ENCODE assay signal across 8 mouse cellular contexts in genomic region chr2:90573640-90574526, GRCm38 (mm10). TPM values are rescaled to one million over a fixed set of nuclear protein-coding genes. Genes with fewer than 3 reads are reported as not detected.
DNase-seq lines count a peak whose midpoint lies in the region; ATAC-seq and TF ChIP-seq lines count a peak whose summit lies in the region.

No protein-coding gene starts in this region.

- no peak overlapping the region for H3K4me3 ChIP-seq in intestine, embryonic 15.5 days (replicated peaks)
- no peak overlapping the region for H3K4me3 ChIP-seq in midbrain, postnatal 0 days (ENCODE audit: low read depth, low read length)
- no peak overlapping the region for H3K4me3 ChIP-seq in forebrain, embryonic 15.5 days

- peak; percentile 36 to 55 for DNase-seq in adrenal gland, adult (ENCODE audit: inconsistent age in 2 of 2, low spot score in 1 of 2)
- no peak for DNase-seq in adrenal gland, postnatal 4 days (ENCODE audit: low spot score in 2 of 2)
- DNase-seq in right cerebral cortex, postnatal 14 days, result peak; percentile 28
- DNase-seq in right cerebral cortex, postnatal 25 days, result no peak
- DNase-seq in midbrain, postnatal 0 days (ENCODE audit: low spot score), result no peak

- ATAC-seq in intestine, embryonic 15.5 days, result peak; percentile 31
- ATAC-seq in midbrain, postnatal 0 days (ENCODE audit: low FRiP score), result no peak
- no peak for ATAC-seq in forebrain, embryonic 15.5 days (replicated peaks)
- ATAC-seq in inflammation-experienced regulatory T-cells, adult 6 months, result no peak

- no peak for TF ChIP-seq CTCF in midbrain, postnatal 0 days (IDR thresholded peaks at IDR 0.05)

- no peaks in the 10 kb centered on the region for H3K36me3 ChIP-seq in intestine, embryonic 15.5 days
- H3K36me3 ChIP-seq in midbrain, postnatal 0 days (ENCODE audit: insufficient read depth, low read length), result no peaks in the 10 kb centered on the region
- no peaks in the 10 kb centered on the region for H3K36me3 ChIP-seq in forebrain, embryonic 15.5 days

- H3K9me3 ChIP-seq in intestine, embryonic 15.5 days, result no peaks in the 10 kb centered on the region
- no peaks in the 10 kb centered on the region for H3K9me3 ChIP-seq in midbrain, postnatal 0 days (ENCODE audit: low read length)
- H3K9me3 ChIP-seq in forebrain, embryonic 15.5 days, result no peaks in the 10 kb centered on the region

- 0 out of 2 replicates have a peak overlapping the region, but pooled peaks have one; percentile 6 for H3K4me2 ChIP-seq in intestine, embryonic 15.5 days (replicated peaks)
- peak overlapping the region; percentile 18; the same call in 1 of the 2 replicates for H3K4me2 ChIP-seq in midbrain, postnatal 0 days (ENCODE audit: low read depth, low read length, poor library complexity, severe bottlenecking)
- no peak overlapping the region for H3K4me2 ChIP-seq in forebrain, embryonic 15.5 days (replicated peaks)

- H3K27me3 ChIP-seq in intestine, embryonic 15.5 days (replicated peaks), result no peaks in the 10 kb centered on the region
- H3K27me3 ChIP-seq in midbrain, postnatal 0 days (ENCODE audit: insufficient read depth, low read length), result no peaks in the 10 kb centered on the region
- H3K27me3 ChIP-seq in forebrain, embryonic 15.5 days, result no peaks in the 10 kb centered on the region

- WGBS in intestine, embryonic 15.5 days, result 64% methylated on average over 17 of the region's 17 CpGs
- WGBS in midbrain, postnatal 0 days, result 66% methylated on average over 17 of the region's 17 CpGs
- 72% methylated on average over 17 of the region's 17 CpGs for WGBS in forebrain, embryonic 15.5 days

- H3K9ac ChIP-seq in intestine, embryonic 15.5 days, result no peak overlapping the region
- no peak overlapping the region for H3K9ac ChIP-seq in midbrain, postnatal 0 days (replicated peaks; ENCODE audit: low read length, poor library complexity, severe bottlenecking)
- H3K9ac ChIP-seq in forebrain, embryonic 15.5 days (replicated peaks), result no peak overlapping the region

- H3K4me1 ChIP-seq in intestine, embryonic 15.5 days (replicated peaks), result 0 out of 2 replicates have a peak, but pooled peaks cover 8% of the 10 kb centered on the region
- H3K4me1 ChIP-seq in midbrain, postnatal 0 days (ENCODE audit: insufficient read depth, low read length), result peaks cover 8% of the 10 kb centered on the region; the same call in 1 of the 2 replicates
- peaks cover 8% of the 10 kb centered on the region for H3K4me1 ChIP-seq in forebrain, embryonic 15.5 days

- no peak overlapping the region for H3K27ac ChIP-seq in intestine, embryonic 15.5 days
- no peak overlapping the region for H3K27ac ChIP-seq in midbrain, postnatal 0 days (ENCODE audit: low read depth, low read length)
- H3K27ac ChIP-seq in forebrain, embryonic 15.5 days (replicated peaks), result no peak overlapping the region; the same call in 1 of the 2 replicates

RNA-seq across cellular contexts. Expression of gene Ptprj, which starts 6.6 kb away (rescaled TPM):
- 10 to 100 TPM; 31.3 to 32.4 TPM for total RNA-seq in adrenal gland, postnatal 4 days (2021)
- 4.4 and 5.3 TPM in 2 replicates for polyA plus RNA-seq in intestine, embryonic 15.5 days (2015; fragmentation: Nextera tagmentation; extraction: Ambion mirVana)
- total RNA-seq in midbrain, postnatal 0 days (2014; rRNA removed), result 36.6 and 39.7 TPM in 2 replicates
- 3.7 and 4.3 TPM in 2 replicates for polyA plus RNA-seq in midbrain, postnatal 0 days (2015; fragmentation: Nextera tagmentation; extraction: Ambion mirVana)
- polyA plus RNA-seq in forebrain, embryonic 15.5 days (2015; fragmentation: Nextera tagmentation; extraction: Ambion mirVana), result 3.3 and 3.7 TPM in 2 replicates
- polyA plus RNA-seq in inflammation-experienced regulatory T-cells, adult 6 months (2017; shearing (Covaris generic)), result 1 to 10 TPM; 4.2 to 5.4 (median 4.8) TPM

Comparison
In these comparisons a context has a peak if more than half of its experiments do, and no peak if none do; other contexts are left out.
1. DNase-seq: peak in adrenal gland, adult (2 of 2) and right cerebral cortex, postnatal 14 days (single experiment); none in adrenal gland, postnatal 4 days (0 of 2), right cerebral cortex, postnatal 25 days (single experiment) and midbrain, postnatal 0 days (single experiment).